Mouse (Mus musculus): Measurements from ENCODE around the gene Ube2k. TPM values are rescaled to one million over a fixed set of nuclear protein-coding genes. Genes with fewer than 3 reads are reported as not detected.

Ube2k gene
- total and polyA plus RNA-seq, 3 experiments: 51.4 to 293 (median 56.7) TPM

- no peaks in the 10 kb centered on the region for H3K79me2 ChIP-seq (replicated peaks; ENCODE audit: control insufficient read depth, extremely low read depth, insufficient read depth, poor library complexity, severe bottlenecking)
- no peak overlapping the region for H3K4me2 ChIP-seq (ENCODE audit: insufficient read depth, low read depth, poor library complexity, severe bottlenecking)
- dilution Hi-C loops (cut with MboI; ENCODE audit: extremely low pct_ligation_motif_present, extremely low pct_unique_long_range_greater_than_20kb, low sequenced_read_pairs): no loop called here
- H3K9ac ChIP-seq (ENCODE audit: insufficient read depth, low read depth): no peak overlapping the region
- DNase-seq (ENCODE audit: extremely low read depth): no peak
- TF ChIP-seq CTCF (conservative IDR thresholded peaks at IDR 0.05 in 1 of 2, IDR thresholded peaks at IDR 0.05 in 1 of 2; ENCODE audit: low read depth in 2 of 2, low read length in 2 of 2) (no peak), JUN (IDR thresholded peaks at IDR 0.05; ENCODE audit: insufficient read depth, low read depth, low read length) (no peak), IRF4 (IDR thresholded peaks at IDR 0.05; ENCODE audit: low read depth, low read length) (no peak), POLR2AphosphoS2 (IDR thresholded peaks at IDR 0.05; ENCODE audit: low read depth, low read length) (no peak), NRF1 (IDR thresholded peaks at IDR 0.05; ENCODE audit: low read depth, low read length) (no peak), ZC3H11A (IDR thresholded peaks at IDR 0.05; ENCODE audit: low read depth, low read length) (no peak), NELFE (IDR thresholded peaks at IDR 0.05; ENCODE audit: low read depth, low read length) (no peak), BHLHE40 (IDR thresholded peaks at IDR 0.05; ENCODE audit: low read depth, low read length) (no peak), JUND (conservative IDR thresholded peaks at IDR 0.05; ENCODE audit: low read depth, low read length) (no peak), MXI1 (IDR thresholded peaks at IDR 0.05; ENCODE audit: low read depth, low read length) (no peak), MAX (IDR thresholded peaks at IDR 0.05; ENCODE audit: low read length) (no peak), TCF12 (IDR thresholded peaks at IDR 0.05; ENCODE audit: low read depth, low read length) (no peak), RAD21 (IDR thresholded peaks at IDR 0.05; ENCODE audit: low read depth, low read length) (no peak), MYC (IDR thresholded peaks at IDR 0.05; ENCODE audit: low read depth, low read length) (no peak), MAFK (IDR thresholded peaks at IDR 0.05; ENCODE audit: insufficient replicate concordance, low read length) (no peak), GABPA (IDR thresholded peaks at IDR 0.05; ENCODE audit: insufficient replicate concordance, low read depth, low read length) (no peak), ZMIZ1 (IDR thresholded peaks at IDR 0.05; ENCODE audit: low read depth, low read length) (no peak), ZKSCAN1 (IDR thresholded peaks at IDR 0.05; ENCODE audit: borderline replicate concordance, low read depth, low read length) (no peak), USF2 (conservative IDR thresholded peaks at IDR 0.05; ENCODE audit: low read depth, low read length) (no peak)
- peaks cover 5% of the 10 kb centered on the region for H3K27me3 ChIP-seq (replicated peaks)
- H3K4me3 ChIP-seq (replicated peaks in 1 of 3; ENCODE audit: low read depth in 2 of 3, low read length in 2 of 3, poor library complexity in 1 of 3): no peak overlapping the region
- in situ Hi-C loops (cut with MboI; ENCODE audit: low pct_ligation_motif_present, low pct_unique_long_range_greater_than_20kb, low sequenced_read_pairs): no loop called here
- H3K27ac ChIP-seq (ENCODE audit: insufficient read depth, low read depth): no peak overlapping the region
- H3K36me3 ChIP-seq (replicated peaks in 1 of 2; ENCODE audit: control insufficient read depth in 1 of 2, insufficient read depth in 1 of 2, low read length in 1 of 2): no peaks in the 10 kb centered on the region
- H3K9me3 ChIP-seq (replicated peaks; ENCODE audit: low read length): no peaks in the 10 kb centered on the region
- no peaks in the 10 kb centered on the region for H3K4me1 ChIP-seq (ENCODE audit: control insufficient read depth in 1 of 2, insufficient read depth in 2 of 2)
Measured at GRCm38 (mm10) chr5:65500231-65500630, 36.8 kb upstream of the Ube2k start.

GRCm38 (mm10) chr5:65501407-65501806, 35.6 kb upstream of the Ube2k start:
- no peaks in the 10 kb centered on the region for H3K36me3 ChIP-seq (replicated peaks in 1 of 2; ENCODE audit: control insufficient read depth in 1 of 2, insufficient read depth in 1 of 2, low read length in 1 of 2)
- in situ Hi-C loops (cut with MboI; ENCODE audit: low pct_ligation_motif_present, low pct_unique_long_range_greater_than_20kb, low sequenced_read_pairs) (no loop called here), dilution Hi-C loops (cut with MboI; ENCODE audit: extremely low pct_ligation_motif_present, extremely low pct_unique_long_range_greater_than_20kb, low sequenced_read_pairs) (no loop called here)
- no peak overlapping the region for H3K9ac ChIP-seq (ENCODE audit: insufficient read depth, low read depth)
- no peaks in the 10 kb centered on the region for H3K79me2 ChIP-seq (replicated peaks; ENCODE audit: control insufficient read depth, extremely low read depth, insufficient read depth, poor library complexity, severe bottlenecking)
- no peak overlapping the region for H3K4me2 ChIP-seq (ENCODE audit: insufficient read depth, low read depth, poor library complexity, severe bottlenecking)
- no peak for TF ChIP-seq USF2 (conservative IDR thresholded peaks at IDR 0.05; ENCODE audit: low read depth, low read length)
- TF ChIP-seq JUN (IDR thresholded peaks at IDR 0.05; ENCODE audit: insufficient read depth, low read depth, low read length): no peak
- no peak for TF ChIP-seq USF1 (IDR thresholded peaks at IDR 0.05; ENCODE audit: low read depth, low read length)
- no peak for TF ChIP-seq SMC3 (IDR thresholded peaks at IDR 0.05; ENCODE audit: low read depth, low read length)
- TF ChIP-seq MAX (IDR thresholded peaks at IDR 0.05; ENCODE audit: low read length): no peak
- TF ChIP-seq CHD1 (IDR thresholded peaks at IDR 0.05; ENCODE audit: low read depth, low read length): no peak
- no peak for TF ChIP-seq BHLHE40 (IDR thresholded peaks at IDR 0.05; ENCODE audit: low read depth, low read length)
- TF ChIP-seq CHD2 (IDR thresholded peaks at IDR 0.05; ENCODE audit: low read length): no peak
- no peak for TF ChIP-seq RAD21 (IDR thresholded peaks at IDR 0.05; ENCODE audit: low read depth, low read length)
- no peak for TF ChIP-seq MEF2A (IDR thresholded peaks at IDR 0.05; ENCODE audit: borderline replicate concordance, low read depth, low read length)
- TF ChIP-seq MAFK (IDR thresholded peaks at IDR 0.05; ENCODE audit: insufficient replicate concordance, low read length): no peak
- no peak for TF ChIP-seq TBP (conservative IDR thresholded peaks at IDR 0.05; ENCODE audit: low read depth, low read length)
- TF ChIP-seq POLR2A (IDR thresholded peaks at IDR 0.05; ENCODE audit: low read depth, low read length): no peak
- TF ChIP-seq IRF4 (IDR thresholded peaks at IDR 0.05; ENCODE audit: low read depth, low read length): no peak
- no peak for TF ChIP-seq ZNF384 (IDR thresholded peaks at IDR 0.05; ENCODE audit: low read depth, low read length)
- TF ChIP-seq EP300 (IDR thresholded peaks at IDR 0.05; ENCODE audit: low read length): no peak
- no peak for TF ChIP-seq UBTF (IDR thresholded peaks at IDR 0.05; ENCODE audit: low read depth, low read length)
- H3K27ac ChIP-seq (ENCODE audit: insufficient read depth, low read depth): no peak overlapping the region
- peaks cover 4% of the 10 kb centered on the region for H3K27me3 ChIP-seq (replicated peaks)
- no peaks in the 10 kb centered on the region for H3K4me1 ChIP-seq (ENCODE audit: control insufficient read depth in 1 of 2, insufficient read depth in 2 of 2)
- no peak overlapping the region for H3K4me3 ChIP-seq (replicated peaks in 1 of 3; ENCODE audit: low read depth in 2 of 3, low read length in 2 of 3, poor library complexity in 1 of 3)
- no peaks in the 10 kb centered on the region for H3K9me3 ChIP-seq (replicated peaks; ENCODE audit: low read length)
- no peak for DNase-seq (ENCODE audit: extremely low read depth)
